Mouse (Mus musculus): ENCODE results near the gene Rpl27a.
A peak's percentile ranks its signal among the peaks of the same experiment; 100 is the strongest.

Gene Rpl27a

DNA sequence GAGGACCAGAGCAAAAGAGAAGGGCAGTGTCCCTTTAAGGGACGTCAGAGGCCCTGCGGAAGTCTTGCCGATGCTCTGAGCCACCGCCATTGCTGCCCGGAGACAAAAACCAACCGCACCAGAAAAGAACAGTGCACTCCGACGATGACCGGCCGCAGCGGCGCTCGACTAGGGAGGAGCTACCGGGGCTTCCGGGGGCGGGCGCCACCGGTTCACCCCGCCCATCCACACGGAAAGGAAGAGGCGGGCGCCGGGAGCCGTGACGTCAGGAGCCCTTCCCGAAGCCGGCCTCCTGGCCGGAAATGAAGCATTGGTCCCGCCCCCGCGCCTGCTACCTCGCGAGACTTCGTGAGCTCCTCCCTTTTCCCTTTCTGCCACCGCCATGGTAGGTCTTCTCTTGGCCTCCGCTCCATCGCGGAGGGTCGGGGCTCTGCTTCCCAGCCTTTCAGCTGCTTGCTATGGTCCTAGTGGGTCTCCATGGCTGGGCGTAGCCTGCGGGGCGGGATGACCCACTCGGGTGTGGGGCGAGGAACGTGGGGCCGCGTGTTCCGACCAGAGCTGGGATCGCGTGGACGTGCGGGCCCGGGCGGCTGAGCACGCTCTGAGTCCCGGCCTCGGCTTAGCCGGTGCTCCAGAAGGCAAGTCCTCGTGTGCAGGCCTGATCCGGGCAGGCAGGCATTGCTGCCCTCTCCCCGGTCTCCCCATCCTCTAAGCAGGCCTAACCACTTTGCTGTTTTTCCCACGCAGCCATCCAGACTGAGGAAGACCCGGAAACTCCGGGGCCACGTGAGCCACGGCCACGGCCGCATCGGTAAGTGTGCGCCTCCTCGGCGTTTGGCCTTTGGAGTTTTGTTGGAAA lies at the start of gene Rpl27a:
TSS of gene Rpl27a (plus strand) at position 310 of the 859 bp plus-strand sequence.
- DNase-seq (ENCODE audit: low read depth): peak; percentile 96

DNA sequence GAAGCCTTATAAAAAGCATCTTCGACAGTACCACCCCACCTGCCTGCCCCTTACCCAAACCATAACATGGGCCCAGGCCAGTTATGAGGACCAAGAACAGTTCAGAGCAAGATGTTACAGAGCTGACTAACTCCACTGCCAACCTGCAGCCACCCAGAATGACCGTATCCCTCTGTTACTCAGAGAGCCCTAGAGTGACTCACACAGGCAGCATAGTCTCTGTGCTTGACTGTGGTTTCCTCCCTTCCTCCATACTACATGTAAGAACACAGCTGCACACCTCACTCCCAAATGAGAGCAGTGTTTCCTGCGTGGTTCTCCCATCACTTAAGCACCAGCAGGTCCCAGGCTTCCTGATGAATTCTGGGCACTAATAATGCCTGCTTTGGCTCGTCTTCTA lies 48.2 kb upstream of the Rpl27a start:
- DNase-seq (ENCODE audit: low read depth): no peak

- no peak for DNase-seq (ENCODE audit: low read depth)
These were observed 41.0 kb upstream of the Rpl27a start for GRCm38 (mm10) chr7:109477926-109478325.

- no peak for DNase-seq (ENCODE audit: low read depth)
These were observed 38.2 kb upstream of the Rpl27a start for GRCm38 (mm10) chr7:109480765-109481197.

DNA sequence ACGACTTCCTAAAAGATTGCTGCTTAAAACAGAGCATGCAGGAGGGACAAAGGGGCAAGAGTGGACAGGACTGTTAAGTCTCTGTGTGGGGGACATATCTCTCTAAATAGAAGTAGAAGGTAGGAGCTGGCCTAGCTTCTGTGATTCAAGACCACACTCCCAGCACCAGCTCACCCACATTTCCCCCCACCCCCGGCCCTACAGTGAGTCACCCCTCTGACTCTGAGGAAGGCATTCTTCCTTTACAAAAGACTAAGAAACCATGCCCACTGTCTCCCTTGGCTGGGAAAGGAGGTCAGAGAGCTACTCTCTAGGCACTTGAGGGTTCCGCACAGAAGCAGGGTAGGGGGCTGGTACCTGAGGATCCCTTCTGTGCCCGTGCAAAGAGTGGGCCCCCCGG lies 34.7 kb upstream of the Rpl27a start:
- DNase-seq (ENCODE audit: low read depth): no peak

DNA sequence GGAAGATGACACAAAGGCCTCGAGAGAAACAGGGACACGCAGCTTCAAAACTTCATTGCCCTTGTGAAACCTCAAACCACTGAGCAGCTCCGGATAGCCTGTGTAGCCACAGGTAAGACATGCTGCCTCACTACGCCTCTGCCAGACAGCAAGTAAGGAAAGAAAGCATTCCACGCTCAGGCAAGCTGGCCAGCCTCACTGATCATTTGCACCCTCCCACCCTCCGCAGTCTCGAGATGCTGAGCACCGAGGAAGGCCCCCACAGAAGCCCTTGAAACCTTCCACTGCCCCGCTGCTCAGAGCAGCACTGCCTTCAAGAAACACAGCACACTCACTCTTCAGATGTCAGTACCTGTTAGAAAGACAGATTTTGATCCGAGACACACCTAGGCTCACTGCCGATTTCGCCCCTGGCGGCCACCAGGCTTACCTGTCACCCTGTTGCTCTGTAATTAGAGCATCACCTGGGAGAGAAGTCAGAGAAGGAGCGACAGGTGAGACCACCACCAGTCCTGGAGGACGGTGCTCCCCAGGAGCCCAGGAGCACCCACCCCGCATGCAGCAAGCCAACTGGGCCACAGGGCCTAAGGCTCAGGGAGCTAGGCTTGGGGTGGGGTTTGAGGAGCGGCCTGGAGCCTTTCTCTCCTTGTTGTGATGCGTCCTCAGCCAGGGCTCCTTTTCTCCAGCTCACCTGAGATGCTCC lies 26.2 kb upstream of the Rpl27a start:
- no peak for DNase-seq (ENCODE audit: low read depth)

DNA sequence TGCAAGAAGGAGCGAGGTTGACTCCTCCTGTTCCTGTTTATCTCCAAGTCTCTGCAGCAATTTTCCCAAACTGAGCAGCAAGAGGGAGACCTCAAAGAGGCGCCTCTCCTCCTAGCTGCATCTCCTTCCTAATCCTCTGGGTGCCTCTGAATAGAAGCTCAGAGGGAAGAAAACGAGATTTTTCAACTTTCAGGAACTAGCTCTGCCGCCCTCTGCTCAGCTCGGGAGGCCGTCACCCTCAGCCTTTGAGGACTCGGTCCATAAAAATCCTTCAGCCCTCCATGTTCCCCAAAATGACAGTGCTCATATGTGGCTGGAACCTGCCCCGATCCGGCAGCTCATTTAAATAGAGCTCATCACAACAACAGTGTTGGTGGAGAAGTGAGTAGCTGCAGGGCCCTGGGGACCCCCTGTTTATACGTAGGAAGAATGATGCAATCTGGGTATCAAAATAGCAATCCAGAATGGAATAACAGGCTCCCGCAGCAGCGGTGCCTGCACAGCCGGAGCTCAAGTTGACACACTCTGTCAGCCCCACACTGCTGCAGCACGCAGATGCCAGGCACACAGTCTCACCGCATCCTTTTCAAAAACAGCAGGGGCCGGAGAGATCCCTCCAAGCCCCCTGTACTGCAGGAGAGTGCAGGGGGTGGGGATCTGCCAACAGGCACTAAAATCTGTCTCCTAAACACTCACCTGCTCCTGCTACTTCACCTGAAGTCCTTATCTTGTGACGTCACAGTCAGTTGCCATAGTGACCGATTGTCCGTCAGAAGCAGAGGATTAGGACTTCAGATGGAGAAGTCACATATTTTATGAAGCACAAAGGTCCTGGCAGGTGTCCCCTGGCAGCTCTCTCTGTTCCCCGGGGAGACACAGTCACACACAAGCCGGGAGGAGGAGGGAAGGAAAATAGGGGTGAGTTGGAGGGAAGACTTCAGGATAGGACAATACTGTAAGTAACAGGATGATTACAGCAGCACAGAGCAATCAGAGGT lies 25.3 kb upstream of the Rpl27a start:
- DNase-seq (ENCODE audit: low read depth): no peak

DNA sequence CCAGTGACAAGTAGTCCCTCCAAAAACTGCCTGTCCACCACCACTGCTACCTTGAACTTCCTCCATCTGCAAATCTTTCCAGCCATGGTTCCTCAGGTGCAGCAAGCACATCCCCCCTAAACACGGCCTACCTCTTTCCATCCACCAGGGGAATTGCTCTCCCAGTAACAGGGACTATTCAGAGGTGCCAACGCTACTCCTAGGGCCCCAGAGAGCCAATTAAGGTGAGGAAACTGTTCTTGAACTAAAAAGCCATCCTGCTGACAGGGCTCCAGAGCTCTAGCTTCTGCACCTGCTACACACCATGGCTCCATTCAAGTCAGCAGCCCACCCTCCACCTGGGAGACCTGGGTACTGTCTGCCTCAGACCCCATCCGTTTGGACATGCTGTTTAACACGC lies 21.4 kb upstream of the Rpl27a start:
- no peak for DNase-seq (ENCODE audit: low read depth)

DNA sequence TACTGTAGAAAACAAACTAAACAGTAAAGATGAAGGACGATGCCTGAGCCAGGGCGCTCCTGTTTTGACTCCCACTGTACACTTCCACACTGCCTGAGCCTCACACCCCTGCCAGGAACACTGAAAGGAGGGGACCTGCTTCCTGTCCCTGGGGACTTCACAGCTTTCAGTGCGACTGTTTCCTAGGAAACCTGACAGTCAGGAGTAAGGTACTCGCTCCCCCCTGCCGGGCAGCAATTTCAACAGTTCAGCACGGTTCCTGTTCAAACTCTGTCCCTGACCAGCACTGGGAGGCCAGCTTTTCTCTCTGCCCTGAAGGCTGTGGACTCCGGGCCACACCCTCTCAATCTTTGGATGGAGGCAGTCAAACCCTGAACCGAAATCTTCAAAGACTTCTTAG lies 11.8 kb upstream of the Rpl27a start:
- no peak for DNase-seq (ENCODE audit: low read depth)

DNA sequence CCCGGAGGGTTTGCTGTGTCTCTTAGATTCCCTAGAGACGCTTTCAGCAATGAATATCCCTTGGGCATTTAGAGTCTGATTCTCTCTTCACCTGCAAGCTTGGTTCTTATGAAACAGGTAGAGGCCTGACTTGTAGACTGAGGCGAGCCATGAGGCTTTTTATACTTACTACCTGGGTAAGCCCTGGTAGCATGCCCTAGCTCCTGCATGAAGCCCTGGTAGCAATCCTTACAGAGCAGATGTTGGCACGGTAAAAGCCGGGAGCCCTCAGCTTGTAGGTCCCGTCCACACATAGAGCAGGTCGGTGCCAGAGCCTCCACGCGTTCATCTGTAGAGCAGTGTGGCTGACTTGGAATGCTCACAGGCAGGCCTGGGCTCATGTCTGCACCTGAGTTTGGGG lies 11.4 kb upstream of the Rpl27a start:
- DNase-seq (ENCODE audit: low read depth): no peak

- no peak for DNase-seq (ENCODE audit: low read depth)
These were observed 10.9 kb upstream of the Rpl27a start, which contains the start of gene Trim66 for GRCm38 (mm10) chr7:109508034-109508433. Gene Trim66, minus strand, starts transcription at chr7:109508134.

GRCm38 (mm10) chr7:109510799-109511198 lies 8.1 kb upstream of the Rpl27a start:
- no peak for DNase-seq (ENCODE audit: low read depth)

- DNase-seq (ENCODE audit: low read depth): no peak
These were observed 7.1 kb upstream of the Rpl27a start for GRCm38 (mm10) chr7:109511838-109512237.

GRCm38 (mm10) chr7:109516500-109516899 lies 2.4 kb upstream of the Rpl27a start:
- DNase-seq (ENCODE audit: low read depth): no peak

- DNase-seq (ENCODE audit: low read depth): no peak
These were observed 788 bp upstream of the Rpl27a start for GRCm38 (mm10) chr7:109518036-109518681.

GRCm38 (mm10) chr7:109519936-109520335 lies 989 bp downstream of the Rpl27a start:
- DNase-seq (ENCODE audit: low read depth): no peak

- no peak for DNase-seq (ENCODE audit: low read depth)
These were observed 3.1 kb downstream of the Rpl27a start for GRCm38 (mm10) chr7:109522084-109522483.

GRCm38 (mm10) chr7:109523304-109523703 lies 4.4 kb downstream of the Rpl27a start:
- no peak for DNase-seq (ENCODE audit: low read depth)

DNA sequence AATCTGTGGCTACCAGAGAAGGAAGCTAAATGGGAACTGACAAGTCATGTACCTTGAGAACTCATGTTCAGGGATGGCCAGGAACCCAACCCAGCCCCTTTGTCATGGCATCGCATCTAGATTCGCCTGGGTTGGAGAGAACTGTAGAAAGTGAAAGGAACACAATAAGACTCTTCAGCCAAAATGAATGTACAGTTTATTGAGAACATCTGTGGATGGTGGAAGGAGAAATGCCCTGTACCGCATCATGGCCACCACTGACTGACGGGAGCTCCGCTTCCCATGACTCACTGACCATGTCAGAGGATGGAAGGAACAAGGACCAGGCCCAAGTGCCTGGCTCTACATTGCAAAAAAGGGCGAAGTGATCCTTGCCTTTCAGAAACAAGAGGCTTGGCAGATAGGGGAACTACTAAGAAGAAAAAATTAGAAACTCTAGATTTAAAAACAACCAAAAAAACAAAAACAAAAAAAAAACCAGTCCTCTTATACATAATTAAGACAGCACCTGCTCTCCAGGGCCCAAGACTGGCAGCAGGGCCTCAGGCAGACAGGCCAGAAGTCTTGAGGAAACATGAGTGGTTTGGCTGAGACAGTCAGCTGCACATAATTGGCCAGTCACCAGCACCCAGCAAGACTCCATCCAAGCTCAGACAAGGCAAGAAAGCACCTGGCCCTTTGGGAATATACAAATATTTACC lies 4.9 kb downstream of the Rpl27a start:
- DNase-seq (ENCODE audit: low read depth): no peak

- no peak for DNase-seq (ENCODE audit: low read depth)
These were observed 5.4 kb downstream of the Rpl27a start for GRCm38 (mm10) chr7:109524442-109524744.

DNA sequence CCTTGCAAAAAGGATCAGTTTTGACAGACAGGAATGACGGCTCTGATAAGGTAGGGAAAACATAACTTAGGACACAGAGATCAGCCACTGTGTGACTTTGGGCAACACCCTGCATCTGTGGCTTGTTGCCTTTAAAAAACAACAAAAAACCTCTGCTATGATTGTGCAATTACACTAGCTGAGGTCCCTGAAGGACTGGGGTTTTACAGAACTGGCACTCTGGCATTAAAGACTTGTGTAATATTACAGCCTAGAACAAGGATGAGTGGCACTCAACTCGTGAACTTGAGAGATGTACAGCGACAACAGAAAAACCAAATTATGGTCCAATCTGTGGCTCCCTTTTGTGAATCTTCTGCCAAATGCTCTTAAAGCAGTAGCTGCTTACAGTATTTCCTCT lies 5.8 kb downstream of the Rpl27a start:
- DNase-seq (ENCODE audit: low read depth): no peak

All from c-Kit-positive CD71-positive TER-119-negative erythroid progenitor cells, embryonic 14.5 days (primary cell).